Mouse (Mus musculus) heart, postnatal 0 days (tissue): Measurements from ENCODE around the gene Ap3s2.

Experiments
- CTCF ChIP-seq: IDR thresholded peaks from 2 replicates; pipeline ENCODE4 v1.5.1; 2016; ENCODE audit warnings: antibody characterized with exemption, control low read depth, low read depth
- EP300 ChIP-seq: IDR thresholded peaks from 2 replicates; pipeline ENCODE4 v1.6.1; 2016; ENCODE audit warnings: antibody characterized with exemption, low read depth

DNA sequence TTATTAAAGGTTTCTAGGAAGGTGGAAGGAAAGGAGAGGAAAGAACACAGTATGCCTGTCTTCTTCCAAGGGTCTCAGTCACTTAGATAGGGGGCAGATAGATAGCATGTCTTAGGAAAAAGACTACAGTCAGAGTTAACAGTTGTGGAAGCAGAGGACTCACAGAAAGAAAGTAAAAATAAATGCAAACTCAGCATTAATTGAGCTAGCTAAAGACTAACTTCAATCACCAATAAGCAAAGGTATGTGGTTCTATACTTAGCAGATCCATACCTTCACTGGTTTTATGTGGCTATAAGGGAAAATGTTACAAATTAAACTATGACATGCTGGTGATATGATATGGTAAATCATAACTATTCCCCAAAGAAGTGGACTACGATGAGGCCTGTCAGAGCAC, 25.7 kb downstream of the Ap3s2 start:
- TF ChIP-seq CTCF = no peak
- TF ChIP-seq EP300 = no peak
